Mouse (Mus musculus) liver, postnatal 0 days (tissue): ENCODE measurements around the gene Ntng1.

Experiments
- CTCF ChIP-seq: sonication (generic); IDR thresholded peaks from 2 replicates; pipeline ENCODE4 v1.5.1; 2016; ENCODE audit warnings: antibody characterized with exemption, low read depth
- EP300 ChIP-seq: IDR thresholded peaks from 2 replicates; pipeline ENCODE4 v1.6.1; 2016; ENCODE audit warnings: antibody characterized with exemption, low read depth, mild to moderate bottlenecking

DNA sequence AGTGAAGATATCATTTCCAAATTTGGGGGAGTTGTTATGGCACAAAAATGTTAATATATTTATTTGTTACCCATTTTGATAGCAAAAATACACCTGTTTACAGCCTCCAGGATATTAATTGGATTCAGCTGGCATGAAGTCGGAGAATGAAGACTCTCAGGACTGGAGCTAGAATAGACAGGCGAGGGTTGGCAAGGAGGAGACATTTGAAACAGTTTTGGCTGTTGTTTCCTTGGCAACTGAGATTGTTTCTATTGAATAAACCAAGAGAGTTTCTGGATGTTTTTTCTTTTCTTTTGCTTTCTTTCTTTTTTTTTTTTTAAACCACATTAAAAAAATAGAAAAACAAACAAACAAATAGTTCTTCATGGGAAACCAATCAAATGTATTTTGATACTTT, 159.7 kb downstream of the Ntng1 start:
- TF ChIP-seq CTCF, result no peak
- TF ChIP-seq EP300, result no peak
